ENCODE assay signal across 9 mouse cellular contexts in genomic region chr8:71224560-71224959, GRCm38 (mm10). TPM values are rescaled to one million over a fixed set of nuclear protein-coding genes. Genes with fewer than 3 reads are reported as not detected.
DNase-seq lines count a peak whose midpoint lies in the region; ATAC-seq and TF ChIP-seq lines count a peak whose summit lies in the region.
"Had no signal": no experiment of that assay in that cellular context is flagged by ENCODE, and none has a peak within 500 bp of the region (broad histone marks: within the 10 kb centered on the region; RNA-seq: fewer than 3 reads in every experiment).

No protein-coding gene starts in this region.

- no peaks in the 10 kb centered on the region for H3K4me1 ChIP-seq in forebrain, postnatal 0 days (ENCODE audit: insufficient read depth)
- no peaks in the 10 kb centered on the region for H3K4me1 ChIP-seq in forebrain, embryonic 13.5 days
- H3K4me1 ChIP-seq: embryonic facial prominence, embryonic 15.5 days had no signal

- no peak overlapping the region for H3K4me3 ChIP-seq in forebrain, postnatal 0 days (ENCODE audit: low read depth, low read length)
- no peak overlapping the region for H3K4me3 ChIP-seq in forebrain, embryonic 13.5 days
- H3K4me3 ChIP-seq: embryonic facial prominence, embryonic 15.5 days had no signal

- no peak overlapping the region for H3K9ac ChIP-seq in forebrain, postnatal 0 days
- H3K9ac ChIP-seq in forebrain, embryonic 13.5 days = no peak overlapping the region
- H3K9ac ChIP-seq: embryonic facial prominence, embryonic 15.5 days had no signal

- H3K36me3 ChIP-seq in forebrain, postnatal 0 days (ENCODE audit: insufficient read depth) = no peaks in the 10 kb centered on the region
- no peaks in the 10 kb centered on the region for H3K36me3 ChIP-seq in forebrain, embryonic 13.5 days (ENCODE audit: poor library complexity, severe bottlenecking)
- H3K36me3 ChIP-seq: embryonic facial prominence, embryonic 15.5 days had no signal

- WGBS in forebrain, postnatal 0 days = 52% methylated on average over 2 of the region's 2 CpGs
- WGBS in forebrain, embryonic 13.5 days = 52% methylated on average over 2 of the region's 2 CpGs

- H3K9me3 ChIP-seq in forebrain, postnatal 0 days (ENCODE audit: low read length) = no peaks in the 10 kb centered on the region
- no peaks in the 10 kb centered on the region for H3K9me3 ChIP-seq in forebrain, embryonic 13.5 days (replicated peaks)
- H3K9me3 ChIP-seq: embryonic facial prominence, embryonic 15.5 days had no signal

- H3K27ac ChIP-seq in forebrain, postnatal 0 days (ENCODE audit: low read depth, low read length) = no peak overlapping the region
- H3K27ac ChIP-seq in forebrain, embryonic 13.5 days = no peak overlapping the region
- H3K27ac ChIP-seq: embryonic facial prominence, embryonic 15.5 days had no signal

- DNase-seq in forebrain, postnatal 0 days = no peak
- DNase-seq in retina, adult 2 months (ENCODE audit: low read depth, low spot score) = peak; percentile 34
- no peak for DNase-seq in retina, embryonic 14.5 days (ENCODE audit: low spot score)
- DNase-seq in fat pad, adult 2 months (ENCODE audit: extremely low read depth, low read depth, low spot score) = peak; percentile 2
- peak; percentile 5 for DNase-seq in thymus, postnatal 25 days
- no peak for DNase-seq in layer of hippocampus, adult 9-11 months
- no peak for DNase-seq in cerebellum, postnatal 36 days

- H3K27me3 ChIP-seq in forebrain, postnatal 0 days (ENCODE audit: insufficient read depth, low read length) = no peaks in the 10 kb centered on the region
- H3K27me3 ChIP-seq in forebrain, embryonic 13.5 days = no peaks in the 10 kb centered on the region
- H3K27me3 ChIP-seq: embryonic facial prominence, embryonic 15.5 days had no signal

- H3K4me2 ChIP-seq in forebrain, postnatal 0 days (ENCODE audit: low read depth) = no peak overlapping the region
- no peak overlapping the region for H3K4me2 ChIP-seq in forebrain, embryonic 13.5 days
- H3K4me2 ChIP-seq: embryonic facial prominence, embryonic 15.5 days had no signal

- no peak for ATAC-seq in forebrain, postnatal 0 days
- ATAC-seq in forebrain, embryonic 13.5 days = no peak

- TF ChIP-seq CTCF in forebrain, postnatal 0 days (IDR thresholded peaks at IDR 0.05; ENCODE audit: low read depth) = peak; percentile 45

RNA-seq across cellular contexts. Expression of gene Myo9b, which starts 48.0 kb away (rescaled TPM):
- total RNA-seq in forebrain, postnatal 0 days (2014; rRNA removed) = 31.4 and 35.2 TPM in 2 replicates
- 5.7 and 6.5 TPM in 2 replicates for polyA plus RNA-seq in forebrain, postnatal 0 days (2015; fragmentation: Nextera tagmentation; extraction: Ambion mirVana)
- 18.3 and 20.6 TPM in 2 replicates for polyA plus RNA-seq in forebrain, embryonic 13.5 days (2015; fragmentation: Nextera tagmentation; extraction: Ambion mirVana)

RNA-seq across cellular contexts. Expression of gene Haus8, which starts 48.2 kb away (rescaled TPM):
- 36.4 and 38.9 TPM in 2 replicates for total RNA-seq in forebrain, postnatal 0 days (2014; rRNA removed)
- polyA plus RNA-seq in forebrain, postnatal 0 days (2015; fragmentation: Nextera tagmentation; extraction: Ambion mirVana) = 34.0 and 40.7 TPM in 2 replicates
- 55.3 and 56.9 TPM in 2 replicates for polyA plus RNA-seq in forebrain, embryonic 13.5 days (2015; fragmentation: Nextera tagmentation; extraction: Ambion mirVana)

Comparison
In these comparisons a context has a peak if more than half of its experiments do, and no peak if none do; other contexts are left out.
1. DNase-seq: peak in retina, adult 2 months (single experiment), fat pad, adult 2 months (single experiment) and thymus, postnatal 25 days (single experiment); none in forebrain, postnatal 0 days (single experiment), retina, embryonic 14.5 days (single experiment), layer of hippocampus, adult 9-11 months (single experiment) and cerebellum, postnatal 36 days (0 of 2).